Mouse (Mus musculus): Measurements from ENCODE around the gene Mmp14. TPM values are rescaled to one million over a fixed set of nuclear protein-coding genes. Genes with fewer than 3 reads are reported as not detected.
A peak's percentile ranks its signal among the peaks of the same experiment; 100 is the strongest.

Gene Mmp14
- polyA plus RNA-seq, 1 experiment, result 24.9 TPM

DNA sequence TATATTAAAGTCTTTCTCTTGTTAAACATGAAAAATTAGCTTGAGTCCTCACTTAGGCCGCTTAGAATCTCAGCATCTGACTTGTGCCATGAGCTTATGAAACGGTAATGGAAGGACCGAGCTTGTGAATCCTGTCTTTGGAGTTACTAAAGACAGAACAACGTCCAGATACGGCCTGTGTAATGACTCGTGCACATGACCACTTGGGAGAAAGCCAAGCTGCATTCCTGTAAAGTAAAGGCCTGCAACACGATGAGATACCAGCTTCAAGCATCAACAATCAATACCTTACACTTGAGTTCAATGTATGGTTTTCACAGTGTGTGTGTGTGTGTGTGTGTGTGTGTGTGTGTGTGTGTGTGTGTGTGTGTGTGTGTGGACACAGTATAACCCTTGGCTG, 34.7 kb upstream of the Mmp14 start:
- no peak for TF ChIP-seq POLR2A (IDR thresholded peaks at IDR 0.05; ENCODE audit: borderline replicate concordance, low read depth, low read length)
- TF ChIP-seq CTCF (IDR thresholded peaks at IDR 0.05; ENCODE audit: low read depth, low read length), result no peak
- Histone ChIP-seq H3K27ac (ENCODE audit: insufficient read depth, low read depth, low read length) (no peak overlapping the region), H3K4me3 (ENCODE audit: insufficient read depth, low read length) (no peak overlapping the region), H3K4me1 (ENCODE audit: control insufficient read depth, insufficient read depth, low read length) (peaks cover 42% of the 10 kb centered on the region)

DNA sequence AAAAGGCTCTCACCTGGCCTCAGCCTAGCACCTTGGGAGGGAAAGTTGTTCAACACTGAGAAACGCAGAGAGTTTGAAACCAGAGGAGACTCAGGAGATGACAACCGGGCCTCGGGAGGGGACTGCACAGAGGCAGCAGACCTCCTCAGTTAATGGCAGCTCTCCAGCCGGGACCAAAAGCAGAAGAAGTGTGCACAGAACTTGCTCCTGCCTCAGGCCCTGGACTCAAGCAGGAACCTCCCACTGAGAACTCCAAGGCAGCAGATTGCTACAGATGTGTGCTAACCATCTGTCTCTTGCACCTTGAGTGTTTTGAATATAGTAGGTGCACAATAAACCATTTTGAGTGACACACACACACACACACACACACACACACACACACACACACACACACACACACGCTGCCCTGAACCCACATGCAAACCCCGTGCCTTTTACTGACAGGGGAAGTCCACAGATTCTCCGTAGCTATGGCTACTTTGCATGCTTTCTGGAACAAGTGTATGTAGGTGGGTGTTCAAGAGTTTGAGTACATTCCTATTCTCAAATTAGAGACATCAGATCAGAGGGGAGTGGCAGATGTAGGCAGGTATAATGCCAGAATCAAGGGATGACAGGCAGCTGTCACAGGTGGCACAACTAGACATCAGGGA, 33.4 kb upstream of the Mmp14 start:
- no peak for TF ChIP-seq POLR2A (IDR thresholded peaks at IDR 0.05; ENCODE audit: borderline replicate concordance, low read depth, low read length)
- TF ChIP-seq CTCF (IDR thresholded peaks at IDR 0.05; ENCODE audit: low read depth, low read length), result no peak
- Histone ChIP-seq H3K4me3 (ENCODE audit: insufficient read depth, low read length) (0 out of 2 replicates have a peak overlapping the region, but pooled peaks have one; percentile 3), H3K4me1 (ENCODE audit: control insufficient read depth, insufficient read depth, low read length) (peaks cover 36% of the 10 kb centered on the region), H3K27ac (ENCODE audit: insufficient read depth, low read depth, low read length) (peak overlapping the region; percentile 86)

DNA sequence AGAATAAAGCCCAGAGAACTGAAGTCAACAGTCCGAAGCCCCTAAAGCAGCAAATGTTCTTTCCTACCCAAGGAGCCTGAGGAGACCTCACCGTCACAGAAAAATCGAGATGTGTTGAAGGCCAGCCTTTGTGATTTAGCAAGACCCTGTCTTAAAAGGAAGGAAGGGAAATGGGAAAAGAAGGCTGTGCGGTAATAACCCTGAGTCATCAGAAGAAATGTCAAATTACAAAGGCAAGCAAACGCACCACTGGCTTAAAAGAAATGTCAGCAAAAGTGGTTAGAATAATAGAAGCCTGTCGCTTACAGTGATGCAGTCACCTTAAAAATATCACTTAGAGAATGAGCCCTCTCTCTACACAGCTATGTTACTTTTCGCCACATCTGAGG, 32.9 kb upstream of the Mmp14 start:
- Histone ChIP-seq H3K4me1 (ENCODE audit: control insufficient read depth, insufficient read depth, low read length) (peaks cover 32% of the 10 kb centered on the region), H3K4me3 (ENCODE audit: insufficient read depth, low read length) (0 out of 2 replicates have a peak overlapping the region, but pooled peaks have one; percentile 3), H3K27ac (ENCODE audit: insufficient read depth, low read depth, low read length) (peak overlapping the region; percentile 88)
- no peak for TF ChIP-seq POLR2A (IDR thresholded peaks at IDR 0.05; ENCODE audit: borderline replicate concordance, low read depth, low read length)
- TF ChIP-seq CTCF (IDR thresholded peaks at IDR 0.05; ENCODE audit: low read depth, low read length), result no peak

DNA sequence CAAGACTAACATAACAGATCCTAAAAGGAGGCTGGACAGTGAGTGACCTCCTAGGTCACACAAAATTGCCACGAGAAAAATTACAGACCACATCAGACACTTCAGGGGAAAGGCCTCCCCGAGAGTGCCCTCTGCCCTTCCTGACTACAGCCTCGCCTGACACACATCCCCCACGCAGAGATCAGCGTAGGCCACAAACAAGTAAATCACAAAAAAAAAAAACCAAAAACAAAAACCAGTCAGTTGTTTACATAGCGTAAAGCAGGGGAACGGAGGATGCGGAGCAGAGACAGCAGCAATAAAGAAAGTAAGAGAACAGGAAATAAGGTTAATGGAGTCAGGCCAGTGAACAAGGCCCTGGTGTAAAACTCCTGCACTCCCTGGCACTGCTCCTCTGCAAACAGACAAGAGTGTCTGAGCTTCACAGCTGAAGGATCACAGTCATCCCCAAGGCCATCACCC, 32.5 kb upstream of the Mmp14 start:
- peaks cover 28% of the 10 kb centered on the region for H3K4me1 ChIP-seq (ENCODE audit: control insufficient read depth, insufficient read depth, low read length)
- no peak for TF ChIP-seq CTCF (IDR thresholded peaks at IDR 0.05; ENCODE audit: low read depth, low read length)
- no peak for TF ChIP-seq POLR2A (IDR thresholded peaks at IDR 0.05; ENCODE audit: borderline replicate concordance, low read depth, low read length)
- peak overlapping the region; percentile 88 for H3K27ac ChIP-seq (ENCODE audit: insufficient read depth, low read depth, low read length)
- H3K4me3 ChIP-seq (ENCODE audit: insufficient read depth, low read length), result no peak overlapping the region

DNA sequence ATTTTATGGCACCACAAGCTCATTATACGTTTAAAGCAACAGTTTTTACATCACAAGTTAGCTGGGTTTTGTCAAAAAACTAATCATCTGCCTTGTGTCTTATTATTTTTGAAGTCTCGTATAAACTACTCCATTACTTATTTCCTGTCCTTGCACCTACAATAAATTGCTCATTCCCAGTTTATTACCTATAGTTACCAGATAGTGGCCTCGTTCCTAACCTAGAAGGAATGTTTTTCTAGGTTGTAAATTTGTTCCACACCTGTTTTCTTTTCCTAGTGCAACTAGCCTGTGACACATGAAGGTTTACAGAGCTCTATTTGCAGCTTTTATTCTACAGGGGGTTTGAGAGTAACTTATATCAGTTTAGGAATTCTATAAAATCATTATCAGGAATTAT, 29.7 kb upstream of the Mmp14 start:
- Histone ChIP-seq H3K4me3 (ENCODE audit: insufficient read depth, low read length) (no peak overlapping the region), H3K4me1 (ENCODE audit: control insufficient read depth, insufficient read depth, low read length) (peaks cover 40% of the 10 kb centered on the region), H3K27ac (ENCODE audit: insufficient read depth, low read depth, low read length) (no peak overlapping the region)
- no peak for TF ChIP-seq POLR2A (IDR thresholded peaks at IDR 0.05; ENCODE audit: borderline replicate concordance, low read depth, low read length)
- TF ChIP-seq CTCF (IDR thresholded peaks at IDR 0.05; ENCODE audit: low read depth, low read length), result no peak

DNA sequence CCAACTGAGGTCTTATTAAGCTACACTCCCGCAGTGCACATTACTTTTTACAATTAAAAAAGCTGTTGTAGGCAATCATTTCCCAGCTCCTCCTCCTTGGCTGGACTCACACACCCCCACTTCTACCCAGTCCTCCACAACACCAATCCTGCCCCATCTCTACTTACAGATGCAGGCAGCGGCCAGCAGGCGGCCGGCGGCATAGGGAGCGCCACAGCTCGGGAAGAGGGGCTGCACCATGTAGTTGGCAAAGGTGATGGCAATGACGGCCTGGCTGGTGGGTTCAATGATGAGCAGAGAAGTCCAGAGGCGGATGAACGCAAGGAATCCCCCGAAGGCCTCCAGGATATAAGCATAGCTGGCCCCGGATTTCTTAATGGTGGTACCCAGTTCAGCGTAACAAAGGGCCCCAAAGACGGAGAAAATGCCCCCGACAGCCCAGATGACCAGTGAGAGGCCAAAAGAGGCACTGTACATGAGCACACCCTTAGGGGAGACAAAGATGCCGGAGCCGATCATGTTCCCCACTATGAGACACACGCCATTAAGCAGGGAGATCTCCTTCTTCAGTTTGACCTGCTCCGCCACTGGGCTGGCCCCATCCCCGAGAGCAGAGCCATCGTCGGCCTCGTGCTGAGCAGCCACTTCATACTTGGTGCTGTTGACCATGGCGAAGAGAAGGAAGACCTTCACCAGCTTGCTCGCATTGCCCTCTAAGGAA, 22.9 kb upstream of the Mmp14 start:
- no peak overlapping the region for H3K4me3 ChIP-seq (ENCODE audit: insufficient read depth, low read length)
- TF ChIP-seq CTCF (IDR thresholded peaks at IDR 0.05; ENCODE audit: low read depth, low read length), result no peak
- TF ChIP-seq POLR2A (IDR thresholded peaks at IDR 0.05; ENCODE audit: borderline replicate concordance, low read depth, low read length), result no peak

DNA sequence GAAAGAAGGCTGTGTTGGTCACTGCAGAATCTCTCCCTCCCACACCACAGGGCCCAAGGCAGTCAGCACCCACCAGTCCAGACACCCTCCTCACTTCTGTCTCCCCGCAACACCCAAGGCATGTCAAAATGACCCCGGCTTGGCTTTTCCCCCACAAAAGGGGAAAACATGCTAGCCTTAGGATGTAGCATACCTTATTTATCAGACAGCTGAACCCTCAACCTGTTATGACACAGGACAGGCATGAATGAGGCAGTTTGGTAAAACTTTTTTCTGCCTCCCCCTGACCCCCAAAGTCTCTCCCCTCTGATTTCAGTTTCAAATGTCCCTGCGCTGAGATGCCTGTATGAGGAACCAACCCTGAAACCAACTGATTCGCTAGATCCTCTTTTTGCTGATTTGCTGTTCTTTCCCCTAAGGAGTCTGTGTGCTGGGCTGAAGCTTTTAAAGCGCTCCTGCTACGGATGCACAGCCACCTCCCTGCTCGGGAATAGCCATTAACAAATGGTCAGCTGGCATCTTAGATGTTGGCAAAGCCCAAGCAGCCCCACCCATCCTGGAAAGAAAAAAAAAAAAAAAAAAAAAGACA, 22.3 kb upstream of the Mmp14 start:
- Histone ChIP-seq H3K27ac (ENCODE audit: insufficient read depth, low read depth, low read length) (no peak overlapping the region), H3K4me3 (ENCODE audit: insufficient read depth, low read length) (no peak overlapping the region), H3K4me1 (ENCODE audit: control insufficient read depth, insufficient read depth, low read length) (peaks cover 31% of the 10 kb centered on the region)
- no peak for TF ChIP-seq CTCF (IDR thresholded peaks at IDR 0.05; ENCODE audit: low read depth, low read length)
- TF ChIP-seq POLR2A (IDR thresholded peaks at IDR 0.05; ENCODE audit: borderline replicate concordance, low read depth, low read length), result no peak

More for the DNA sequence above, 22.9 kb upstream of the Mmp14 start:
- Histone ChIP-seq H3K4me1 (ENCODE audit: control insufficient read depth, insufficient read depth, low read length) (peaks cover 31% of the 10 kb centered on the region), H3K27ac (ENCODE audit: insufficient read depth, low read depth, low read length) (no peak overlapping the region)

DNA sequence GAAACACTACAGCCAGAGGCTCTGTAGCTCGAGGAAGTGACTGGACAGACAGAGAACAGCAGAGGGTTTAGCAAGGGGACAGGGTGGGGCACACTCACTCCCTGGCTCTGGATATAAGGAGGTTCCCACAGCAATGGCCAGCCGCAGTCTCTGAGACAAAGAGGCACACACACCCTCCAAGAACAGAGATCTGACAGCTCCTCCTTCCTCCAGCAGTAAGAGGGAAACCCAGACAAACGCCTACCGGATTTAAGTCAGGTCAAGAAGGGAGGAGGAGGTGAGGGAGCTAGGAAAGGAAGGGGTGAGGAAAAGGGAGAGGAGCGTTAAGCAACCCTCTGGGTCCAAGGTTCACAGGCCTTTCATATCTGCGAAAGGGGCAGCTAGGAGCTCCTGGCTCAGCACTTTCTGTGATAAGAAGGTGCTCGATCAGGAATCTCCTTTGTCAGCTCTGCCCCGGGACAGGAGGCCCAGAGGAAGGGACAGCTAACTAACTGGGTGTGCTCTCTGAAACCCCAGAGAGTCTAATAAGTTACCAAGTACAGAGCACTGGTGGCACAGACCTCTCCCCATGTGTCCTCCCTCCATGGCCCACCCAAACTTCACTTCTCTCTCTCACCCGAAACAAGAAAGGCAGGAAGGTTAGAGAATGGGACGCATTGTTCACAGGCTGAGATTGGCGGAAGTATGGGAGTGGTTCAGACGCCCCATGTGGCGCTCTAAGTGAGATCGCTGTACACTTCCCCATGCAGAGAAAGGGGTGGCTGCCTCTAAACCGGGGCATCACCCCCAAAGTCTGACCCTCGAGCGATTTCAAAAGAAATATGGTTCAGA, 21.2 kb upstream of the Mmp14 start:
- Histone ChIP-seq H3K4me1 (ENCODE audit: control insufficient read depth, insufficient read depth, low read length) (peaks cover 25% of the 10 kb centered on the region), H3K4me3 (ENCODE audit: insufficient read depth, low read length) (peak overlapping the region; percentile 6; the same call in 1 of the 2 replicates), H3K27ac (ENCODE audit: insufficient read depth, low read depth, low read length) (peak overlapping the region; percentile 50)
- TF ChIP-seq POLR2A (IDR thresholded peaks at IDR 0.05; ENCODE audit: borderline replicate concordance, low read depth, low read length) (no peak), CTCF (IDR thresholded peaks at IDR 0.05; ENCODE audit: low read depth, low read length) (no peak)

DNA sequence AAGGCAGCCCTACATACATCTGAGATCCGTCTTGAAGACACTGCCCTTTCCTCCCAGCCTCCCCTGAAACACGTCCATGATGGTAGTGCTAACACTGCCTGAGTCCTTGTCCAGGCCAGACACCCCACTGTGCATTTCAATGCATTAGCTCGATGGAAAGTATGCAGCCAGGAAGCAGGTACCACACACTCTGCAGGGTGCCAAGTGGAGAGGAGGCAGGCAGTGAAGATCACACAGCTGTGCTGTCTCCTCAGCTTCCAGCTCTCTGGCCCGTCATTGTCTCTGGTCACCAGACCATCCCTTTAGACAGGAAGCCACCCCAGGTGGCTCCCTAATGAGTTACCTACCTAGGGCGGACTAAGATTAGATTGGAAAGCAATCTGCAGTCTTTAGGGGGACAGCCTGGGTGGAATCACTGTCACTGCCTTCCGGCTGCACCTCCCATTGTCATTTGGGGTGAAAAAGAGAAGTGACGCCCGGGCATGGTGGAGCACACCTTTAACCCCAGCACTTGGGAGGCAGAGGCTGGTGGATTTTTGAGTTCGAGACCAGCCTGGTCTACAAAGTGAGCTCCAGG, 19.3 kb upstream of the Mmp14 start:
- peaks cover 17% of the 10 kb centered on the region for H3K4me1 ChIP-seq (ENCODE audit: control insufficient read depth, insufficient read depth, low read length)
- TF ChIP-seq CTCF (IDR thresholded peaks at IDR 0.05; ENCODE audit: low read depth, low read length), result no peak
- no peak for TF ChIP-seq POLR2A (IDR thresholded peaks at IDR 0.05; ENCODE audit: borderline replicate concordance, low read depth, low read length)
- H3K27ac ChIP-seq (ENCODE audit: insufficient read depth, low read depth, low read length), result no peak overlapping the region
- no peak overlapping the region for H3K4me3 ChIP-seq (ENCODE audit: insufficient read depth, low read length)

All from bone marrow macrophage, adult 2 months (primary cell).